Mouse (Mus musculus) E14TG2a.4 (cell line): ENCODE data around the gene Flad1.

Experiments
- H3K27me3 ChIP-seq: 2 replicates; pipeline ENCODE4 v1.6.1; 2014; ENCODE audit warnings: low read length, control low read depth; ENCODE audit not compliant: insufficient read depth
- H3K36me3 ChIP-seq: 2 replicates; pipeline ENCODE4 v1.6.1; 2014; ENCODE audit warnings: low read length, control low read depth; ENCODE audit not compliant: insufficient read depth
- H3K4me1 ChIP-seq: replicated peaks from 2 replicates; pipeline ENCODE4 v1.6.1; 2014; ENCODE audit warnings: low read depth, low read length, control low read depth
- H3K4me3 ChIP-seq: replicated peaks from 2 replicates; pipeline ENCODE4 v1.5.1; 2014; ENCODE audit warnings: mild to moderate bottlenecking, low read length
- H3K9me3 ChIP-seq: 2 replicates; pipeline ENCODE4 v1.6.1; 2014; ENCODE audit warnings: low read length, control low read depth
- CTCF ChIP-seq: conservative IDR thresholded peaks from 2 replicates; pipeline ENCODE4 v1.5.1; 2014; ENCODE audit warnings: low read length
- NANOG ChIP-seq: IDR thresholded peaks from 2 replicates; pipeline ENCODE4 v1.6.1; 2014; ENCODE audit warnings: borderline replicate concordance, low read length, mixed read lengths
- POU5F1 ChIP-seq: IDR thresholded peaks from 2 replicates; pipeline ENCODE4 v1.6.1; 2014; ENCODE audit warnings: low read length, borderline replicate concordance

The Flad1 gene

DNA sequence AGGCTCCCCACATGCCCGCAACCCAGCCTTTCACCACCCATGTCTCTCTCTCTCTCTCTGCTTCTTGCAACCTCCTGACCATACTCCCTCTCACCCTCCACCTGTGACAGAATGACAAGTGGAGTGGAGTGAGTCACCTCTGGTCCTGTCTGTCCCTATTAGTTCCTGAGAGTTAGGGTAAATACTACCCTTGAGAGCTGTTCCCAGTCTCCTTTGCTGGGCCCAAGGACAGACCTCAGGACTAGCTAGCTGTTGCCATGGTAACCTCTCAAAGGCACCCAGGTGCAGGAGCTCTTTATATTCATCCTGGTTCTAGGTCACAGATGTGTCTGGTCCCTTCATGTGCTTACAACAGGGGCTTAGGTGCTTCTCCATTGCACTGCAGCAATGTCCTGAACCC, 40.2 kb upstream of the Flad1 start:
- Histone ChIP-seq H3K4me3 (no peak overlapping the region), H3K36me3 (peaks cover 3% of the 10 kb centered on the region), H3K9me3 (no peaks in the 10 kb centered on the region), H3K27me3 (no peaks in the 10 kb centered on the region), H3K4me1 (peaks cover 93% of the 10 kb centered on the region)
- no peak for TF ChIP-seq NANOG
- no peak for TF ChIP-seq CTCF
- TF ChIP-seq POU5F1, result no peak

DNA sequence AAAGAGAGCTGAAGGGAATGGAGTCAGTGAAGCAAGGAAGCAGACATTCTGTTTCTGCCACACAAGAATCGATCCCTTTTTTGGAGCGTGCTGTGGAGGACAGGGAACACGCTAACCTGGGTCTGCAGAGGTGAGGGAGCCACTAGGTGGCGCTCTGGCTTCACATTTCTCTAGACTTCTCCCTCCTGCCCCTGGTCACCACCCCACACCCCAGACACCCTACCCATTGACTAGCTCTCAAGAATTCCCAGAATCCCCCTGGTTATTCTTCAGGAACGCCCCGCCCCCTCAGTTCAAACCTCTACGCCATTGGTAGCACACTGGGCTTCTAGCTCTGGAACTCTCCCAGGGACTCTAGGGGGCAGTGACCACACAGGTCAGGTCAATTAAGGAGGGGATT, 37.9 kb upstream of the Flad1 start:
- no peaks in the 10 kb centered on the region for H3K27me3 ChIP-seq
- TF ChIP-seq CTCF (peak; percentile 74), POU5F1 (no peak), NANOG (no peak)
- H3K4me3 ChIP-seq, result peak overlapping the region; percentile 73
- H3K36me3 ChIP-seq, result peaks cover 27% of the 10 kb centered on the region
- H3K9me3 ChIP-seq, result no peaks in the 10 kb centered on the region
- peaks cover 77% of the 10 kb centered on the region for H3K4me1 ChIP-seq

DNA sequence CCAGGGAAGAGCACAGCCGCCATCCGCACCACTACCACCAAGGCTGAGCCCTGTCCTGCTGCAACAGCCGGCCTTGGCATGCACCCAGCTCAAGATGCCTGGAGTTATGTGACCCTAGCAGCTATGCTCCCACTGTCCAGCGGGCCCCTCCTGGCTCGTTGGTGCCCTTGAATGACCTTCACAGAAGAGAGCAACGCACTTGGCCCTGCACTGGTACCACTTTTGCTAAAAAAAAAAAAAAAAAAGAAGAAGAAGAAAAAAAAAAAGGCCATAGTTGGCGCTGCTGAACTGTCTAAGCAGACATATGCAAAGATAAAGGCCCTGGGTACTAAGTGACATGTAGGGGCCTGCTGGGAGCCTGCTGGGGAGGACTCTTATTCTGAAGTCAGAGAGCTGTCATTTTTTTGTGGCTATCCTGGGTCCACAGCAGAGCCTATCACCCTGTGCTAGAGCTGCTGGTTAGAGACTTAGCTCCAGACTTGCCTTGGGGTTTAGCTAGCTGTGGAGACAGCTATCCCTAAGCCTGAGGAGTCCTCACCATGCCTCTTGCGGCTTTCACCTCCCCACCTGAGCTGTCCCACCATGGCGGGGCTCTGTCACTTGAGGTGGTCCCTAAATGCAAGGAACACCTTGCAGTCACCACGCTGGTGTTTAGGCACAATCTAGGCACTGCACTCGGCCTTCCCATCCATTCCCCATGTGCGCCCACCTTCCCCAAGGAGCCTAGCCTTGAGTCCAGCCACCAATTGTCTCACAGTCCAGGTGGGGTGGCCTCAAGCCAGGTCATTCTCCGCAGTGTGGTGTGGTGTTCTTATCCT, 37.3 kb upstream of the Flad1 start:
- Histone ChIP-seq H3K4me1 (peaks cover 71% of the 10 kb centered on the region), H3K36me3 (peaks cover 31% of the 10 kb centered on the region), H3K4me3 (peak overlapping the region; percentile 73), H3K9me3 (no peaks in the 10 kb centered on the region), H3K27me3 (no peaks in the 10 kb centered on the region)
- TF ChIP-seq POU5F1 (no peak), CTCF (no peak), NANOG (no peak)

DNA sequence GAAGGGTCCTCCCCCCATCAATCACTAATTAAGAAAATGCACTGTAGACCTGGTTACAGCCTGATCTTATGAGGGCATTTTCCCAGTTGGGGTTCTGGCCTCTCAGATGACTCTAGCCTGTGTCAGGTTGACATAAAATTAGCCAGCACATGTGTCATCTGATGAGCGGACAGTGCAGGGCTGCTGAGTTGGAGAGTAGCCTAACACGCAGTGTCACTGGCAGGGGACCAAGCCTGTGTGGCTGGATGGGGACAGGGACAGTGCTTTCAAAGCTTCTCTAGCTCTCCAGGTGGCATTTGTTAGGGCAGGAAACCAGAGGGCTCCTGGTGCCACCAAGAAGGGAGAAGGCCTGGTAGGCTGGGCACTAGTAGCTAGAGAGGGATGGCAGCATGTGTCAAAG, 29.0 kb upstream of the Flad1 start:
- Histone ChIP-seq H3K4me1 (peaks cover 27% of the 10 kb centered on the region), H3K9me3 (no peaks in the 10 kb centered on the region), H3K27me3 (no peaks in the 10 kb centered on the region), H3K4me3 (no peak overlapping the region), H3K36me3 (peaks cover 48% of the 10 kb centered on the region)
- TF ChIP-seq CTCF (no peak), NANOG (no peak), POU5F1 (no peak)

DNA sequence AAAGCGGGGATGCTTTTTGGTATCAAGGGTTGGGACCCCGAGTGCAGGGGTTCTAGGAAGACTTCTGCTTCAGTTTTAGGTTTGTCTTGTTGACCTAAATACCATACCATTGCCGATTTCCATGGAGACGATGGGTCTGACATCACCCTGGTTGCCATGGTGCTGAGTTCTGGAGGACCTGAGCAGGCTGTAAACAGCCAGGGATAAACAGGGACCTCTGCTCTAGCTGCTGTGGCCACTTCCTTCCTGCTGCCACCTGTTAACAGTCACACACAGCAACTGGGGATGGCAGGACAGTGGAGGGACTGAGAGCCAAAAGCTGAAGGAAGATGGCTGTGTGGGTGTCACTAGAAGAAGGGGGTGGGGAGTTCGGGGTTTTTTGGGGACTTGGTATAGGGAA, 25.6 kb upstream of the Flad1 start:
- no peaks in the 10 kb centered on the region for H3K27me3 ChIP-seq
- H3K4me3 ChIP-seq, result peak overlapping the region; percentile 79
- H3K9me3 ChIP-seq, result no peaks in the 10 kb centered on the region
- H3K36me3 ChIP-seq, result peaks cover 47% of the 10 kb centered on the region
- peaks cover 61% of the 10 kb centered on the region for H3K4me1 ChIP-seq
- TF ChIP-seq CTCF, result no peak
- no peak for TF ChIP-seq NANOG
- TF ChIP-seq POU5F1, result no peak

DNA sequence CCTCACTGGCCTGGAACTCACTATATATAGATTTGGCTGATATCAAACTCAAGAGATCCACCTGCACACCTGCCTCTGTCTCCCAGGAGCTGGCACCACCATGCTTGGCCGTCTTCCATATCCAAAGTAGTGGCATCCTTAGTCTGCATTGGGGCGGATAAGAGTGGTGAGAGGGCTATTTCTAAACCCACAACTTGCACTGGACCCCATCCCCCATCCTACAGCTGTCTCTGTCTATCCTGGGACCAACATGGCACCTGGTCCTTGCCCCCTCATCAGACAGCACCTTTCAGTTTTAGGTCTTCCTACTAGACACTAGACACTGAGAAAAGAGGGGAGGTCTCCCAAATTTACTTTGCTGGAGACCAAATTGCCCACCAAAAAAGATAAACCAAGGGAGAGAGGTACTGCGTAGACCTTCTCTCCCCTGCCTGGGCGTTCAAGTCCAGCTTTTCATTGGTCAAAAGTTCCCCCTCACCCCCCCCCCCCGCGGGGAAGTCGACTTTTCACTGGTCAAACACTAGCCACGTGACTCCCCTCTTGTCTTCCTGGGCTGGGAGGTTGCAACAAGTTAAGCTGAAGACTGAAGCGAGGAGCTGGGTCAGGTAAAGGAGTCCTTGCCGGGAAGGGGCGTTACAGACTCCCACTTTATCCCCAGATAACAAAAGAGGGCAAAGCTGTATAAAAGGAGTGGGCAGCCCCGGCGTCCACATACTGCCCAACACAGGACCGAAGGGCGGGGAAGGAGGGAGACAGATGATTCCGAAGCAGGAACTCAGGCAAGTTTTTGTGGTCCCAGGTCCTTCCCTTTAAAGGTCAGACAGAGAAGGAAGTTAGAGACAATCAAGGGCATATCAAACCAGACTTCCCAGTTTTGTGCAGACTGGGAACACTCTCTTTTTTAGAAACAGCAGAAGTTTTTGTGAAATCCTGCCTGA, 24.8 kb upstream of the Flad1 start, which contains the start of gene Pbxip1:
TSS of gene Pbxip1 (plus strand) at position 531 of the 938 bp plus-strand sequence.
- TF ChIP-seq NANOG (no peak), CTCF (no peak), POU5F1 (no peak)
- H3K9me3 ChIP-seq, result no peaks in the 10 kb centered on the region

DNA sequence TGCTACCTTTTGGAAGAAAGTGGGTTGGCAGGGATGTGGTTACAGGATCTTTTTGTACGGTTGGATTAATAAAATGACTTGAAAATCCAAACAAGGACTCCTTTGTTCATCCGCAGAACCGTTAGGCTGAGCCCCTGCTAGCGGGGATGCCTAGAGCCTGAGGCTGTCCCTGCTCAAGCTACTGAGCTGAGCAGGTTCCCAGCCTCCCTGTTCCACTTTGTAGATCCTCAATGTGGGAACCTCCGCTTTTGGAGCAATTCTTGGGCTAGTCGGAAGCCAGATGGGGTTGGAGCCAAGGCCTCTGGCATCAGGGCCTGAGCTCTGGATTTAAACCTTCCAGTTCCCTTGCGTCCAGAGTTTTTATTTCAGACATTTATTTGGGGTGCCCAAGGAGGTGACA, 23.4 kb upstream of the Flad1 start:
- H3K27me3 ChIP-seq, result no peaks in the 10 kb centered on the region
- TF ChIP-seq CTCF (no peak), NANOG (no peak), POU5F1 (no peak)
- H3K9me3 ChIP-seq, result no peaks in the 10 kb centered on the region
- H3K36me3 ChIP-seq, result peaks cover 47% of the 10 kb centered on the region
- peaks cover 78% of the 10 kb centered on the region for H3K4me1 ChIP-seq
- peak overlapping the region; percentile 37; the same call in 1 of the 2 replicates for H3K4me3 ChIP-seq

More for the DNA sequence above, 24.8 kb upstream of the Flad1 start, which contains the start of gene Pbxip1:
- peaks cover 53% of the 10 kb centered on the region for H3K36me3 ChIP-seq
- H3K27me3 ChIP-seq, result no peaks in the 10 kb centered on the region
- H3K4me1 ChIP-seq, result peaks cover 69% of the 10 kb centered on the region
- peak within 1 kb of the TSS; percentile 79 for H3K4me3 ChIP-seq

DNA sequence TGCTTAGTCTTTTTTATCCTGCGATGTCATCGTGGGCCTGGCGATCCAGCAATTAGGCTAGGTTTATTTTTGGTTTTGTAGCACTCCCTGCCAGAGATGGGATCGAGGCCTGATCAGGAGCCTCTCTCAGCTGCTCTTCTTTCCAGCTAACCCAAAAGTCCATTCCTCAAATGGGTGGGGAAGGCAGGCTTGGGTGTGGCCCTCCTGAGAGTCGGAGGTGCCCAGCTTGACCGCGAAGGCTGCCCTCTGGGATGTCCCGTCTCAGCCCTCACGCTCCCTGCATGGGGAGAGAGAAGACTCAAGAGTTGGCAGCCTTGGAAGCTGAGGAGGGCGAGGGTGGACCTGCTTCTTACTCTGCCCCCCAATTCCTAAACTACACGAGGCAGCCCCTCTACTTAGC, 22.9 kb upstream of the Flad1 start:
- Histone ChIP-seq H3K4me3 (peak overlapping the region; percentile 37), H3K9me3 (no peaks in the 10 kb centered on the region), H3K36me3 (peaks cover 42% of the 10 kb centered on the region), H3K4me1 (peaks cover 78% of the 10 kb centered on the region), H3K27me3 (no peaks in the 10 kb centered on the region)
- TF ChIP-seq CTCF (no peak), NANOG (no peak), POU5F1 (no peak)
